In the genomic region with DNA sequence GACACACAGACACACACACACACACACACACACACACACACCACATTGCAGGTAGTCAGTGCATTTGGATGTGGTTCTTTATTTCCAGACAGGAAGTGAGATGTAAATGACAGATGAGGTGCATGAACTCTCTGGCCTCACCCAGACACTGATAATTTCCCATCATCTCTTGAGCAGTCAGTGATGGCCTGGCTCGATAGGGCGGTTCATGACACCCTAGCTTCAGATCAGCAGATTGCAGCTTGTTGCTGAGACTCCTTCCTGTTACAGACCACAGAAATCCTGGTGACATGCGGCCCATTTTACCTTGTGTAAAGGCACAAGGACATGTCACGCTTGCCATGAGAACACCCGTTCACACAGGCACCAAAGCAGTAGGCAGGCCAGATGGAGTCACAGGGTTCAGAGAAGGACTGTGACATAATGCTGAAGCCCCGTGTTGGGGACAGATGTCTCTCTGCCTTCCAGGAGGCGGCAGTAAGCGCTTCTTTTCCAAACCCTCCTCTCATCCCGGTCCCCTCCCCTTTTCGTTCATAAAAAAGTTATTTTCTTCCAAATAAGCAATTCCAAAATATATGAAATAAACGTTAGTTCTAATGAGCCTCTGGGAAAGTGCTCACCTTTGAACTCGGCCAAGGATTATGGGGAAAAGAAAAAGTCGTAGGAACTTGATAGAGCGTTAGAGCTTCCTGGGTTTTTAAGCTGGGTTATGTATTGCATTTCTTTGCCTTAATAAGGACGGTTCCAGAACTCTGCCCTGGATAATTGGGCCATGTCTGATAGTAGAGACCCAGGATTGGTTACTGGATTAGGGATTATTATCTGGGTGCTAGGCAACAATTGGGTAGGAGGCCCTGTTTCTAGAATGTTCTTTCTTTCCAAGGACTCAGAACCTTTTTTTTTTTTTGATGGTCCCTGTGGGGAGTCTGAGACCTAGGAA, we compare ENCODE assay signal across 15 mouse cellular contexts. TPM values are rescaled to one million over a fixed set of nuclear protein-coding genes. Genes with fewer than 3 reads are reported as not detected.
DNase-seq lines count a peak whose midpoint lies in the region; ATAC-seq and TF ChIP-seq lines count a peak whose summit lies in the region.
"Had no signal": no experiment of that assay in that cellular context is flagged by ENCODE, and none has a peak within 500 bp of the region (broad histone marks: within the 10 kb centered on the region; RNA-seq: fewer than 3 reads in every experiment).

No protein-coding gene starts in this region.

- no peak for DNase-seq in layer of hippocampus, adult 2 months (ENCODE audit: low spot score in 2 of 2)
- DNase-seq in layer of hippocampus, postnatal 14 days (ENCODE audit: low spot score in 2 of 2), result no peak
- peak; percentile 36 for DNase-seq in 416B (ENCODE audit: low read depth)
- peak; percentile 72 for DNase-seq in CD4-positive, CD25-positive, alpha-beta regulatory T cell, adult 2 months (ENCODE audit: low read depth, low spot score)
- no peak for DNase-seq in ovary, postnatal 36 days (ENCODE audit: low spot score)
- no peak for DNase-seq in cerebellum, postnatal 25 days
- DNase-seq: kidney, adult 9 months; layer of hippocampus, adult 9-11 months had no signal

- no peak overlapping the region for H3K4me3 ChIP-seq in layer of hippocampus, adult 2 months
- H3K4me3 ChIP-seq: heart, embryonic 10.5 days; hindbrain, embryonic 10.5 days; limb, embryonic 13.5 days; myocyte had no signal

- TF ChIP-seq CTCF in layer of hippocampus, adult 2 months (conservative IDR thresholded peaks at IDR 0.05), result peak; percentile 53

- peak; percentile 94 for ATAC-seq in inflammation-experienced regulatory T-cells, adult 6 months

- H3K27ac ChIP-seq in layer of hippocampus, adult 2 months, result peak overlapping the region; percentile 54
- H3K27ac ChIP-seq: heart, embryonic 10.5 days; hindbrain, embryonic 10.5 days; limb, embryonic 13.5 days had no signal

RNA-seq across cellular contexts. Expression of gene Epas1, which starts 26.0 kb away (rescaled TPM):
- total RNA-seq in layer of hippocampus, adult 2 months (2021), result 10 to 100 TPM; 98.7 to 99.2 TPM
- total RNA-seq in layer of hippocampus, postnatal 14 days (2021), result 100 to 1,000 TPM; 105 to 106 TPM
- polyA plus RNA-seq in inflammation-experienced regulatory T-cells, adult 6 months (2017; shearing (Covaris generic)), result 1 to 10 TPM; 2.8 to 5.3 (median 3.6) TPM
- total RNA-seq: megakaryocyte-erythroid progenitor cell, adult 5-6 weeks had no signal
- polyA plus RNA-seq: G1E had no signal

Comparison
In these comparisons a context has a peak if more than half of its experiments do, and no peak if none do; other contexts are left out.
1. DNase-seq: peak in 416B (single experiment) and CD4-positive, CD25-positive, alpha-beta regulatory T cell, adult 2 months (single experiment); none in layer of hippocampus, adult 2 months (0 of 2), layer of hippocampus, postnatal 14 days (0 of 2), ovary, postnatal 36 days (single experiment) and cerebellum, postnatal 25 days (0 of 2).